Mouse (Mus musculus) kidney, postnatal 36 days (tissue): Measurements from ENCODE around the gene Hist1h4c.
"Not testable (repeated sequence)": the region's sequence is repeated elsewhere in the genome, so short reads cannot be mapped to it uniquely, and the experiment has no call there.

Experiments used
- DNase-seq, 2 experiments: peaks; one replicate each; pipeline ENCODE4 v3.0.0; 2021 to 2022; ENCODE audit warnings: mixed read lengths in 2 of 2

Gene Hist1h4c

DNA sequence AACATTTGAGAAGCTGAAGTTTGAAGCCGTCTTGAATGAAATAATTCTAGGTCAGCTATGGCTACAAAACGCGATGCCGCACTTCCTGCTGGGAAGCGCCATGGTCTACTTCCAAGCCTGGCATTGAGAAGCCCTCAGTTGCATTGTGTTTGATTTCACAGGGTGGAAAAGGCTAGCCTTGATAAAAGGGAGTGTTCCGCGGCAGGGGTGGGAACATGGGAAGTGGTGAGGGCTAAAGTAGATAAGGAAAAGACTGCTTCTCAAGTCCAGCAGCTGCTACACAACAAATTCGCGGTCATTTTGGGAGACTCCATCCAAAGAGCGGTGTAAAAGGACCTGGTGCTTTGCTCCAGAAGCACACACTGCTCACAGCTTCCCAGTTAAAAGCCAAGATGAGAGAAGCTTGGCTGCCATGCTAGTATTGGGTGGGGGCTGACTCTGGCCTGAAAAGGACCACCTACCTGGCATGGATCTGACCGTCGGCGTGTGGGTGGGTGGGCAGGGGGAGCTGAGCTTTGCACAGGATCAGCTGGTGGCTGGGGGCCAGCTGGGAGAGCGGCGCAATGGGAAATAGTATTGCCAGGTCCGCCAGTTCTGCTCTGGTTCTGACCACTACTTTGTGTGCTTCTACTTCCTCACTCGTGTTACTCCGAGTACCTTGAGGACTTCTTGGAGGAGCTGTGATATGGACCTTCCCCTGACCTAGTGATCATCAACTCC, 30.4 kb upstream of the Hist1h4c start:
- no peak for DNase-seq

DNA sequence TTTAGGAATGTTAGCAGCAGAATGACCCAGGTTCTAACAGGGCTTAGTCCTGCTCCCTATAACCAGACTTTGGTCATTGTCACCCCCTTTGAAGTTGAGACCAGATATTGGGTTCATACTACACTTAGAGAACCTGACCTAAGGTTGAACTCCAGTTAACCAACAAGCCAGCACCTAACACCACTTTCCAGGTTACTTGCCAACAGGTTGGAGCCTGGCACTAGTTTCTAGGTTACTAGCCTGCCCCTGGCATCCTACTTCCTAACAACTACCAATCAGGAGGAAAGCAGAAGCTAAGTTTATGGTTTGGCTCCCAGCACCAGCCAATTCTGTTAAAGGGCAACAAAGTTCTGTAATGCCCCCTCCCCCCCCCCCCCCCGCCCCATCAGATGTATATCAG, 27.0 kb upstream of the Hist1h4c start:
- no peak for DNase-seq

DNA sequence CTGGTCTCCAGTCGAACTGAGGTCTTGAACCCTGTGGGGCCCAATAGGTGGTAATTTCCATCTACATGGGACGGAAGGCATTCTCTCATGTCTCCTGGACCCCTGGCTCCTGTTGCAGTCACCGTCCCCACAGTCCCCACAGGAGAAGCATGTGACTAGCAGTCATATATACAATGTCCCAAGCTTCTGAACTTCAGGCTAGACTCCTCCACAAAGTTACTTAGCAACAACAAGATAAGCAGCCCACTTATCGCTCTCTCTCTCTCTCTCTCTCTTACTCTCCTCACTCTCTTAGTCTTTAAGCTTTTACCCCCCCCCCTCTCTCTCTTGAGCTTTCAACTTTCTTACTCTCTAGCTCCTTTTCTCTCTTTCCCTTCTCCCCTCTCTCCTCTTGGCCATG, 26.0 kb upstream of the Hist1h4c start:
- DNase-seq: no peak

DNA sequence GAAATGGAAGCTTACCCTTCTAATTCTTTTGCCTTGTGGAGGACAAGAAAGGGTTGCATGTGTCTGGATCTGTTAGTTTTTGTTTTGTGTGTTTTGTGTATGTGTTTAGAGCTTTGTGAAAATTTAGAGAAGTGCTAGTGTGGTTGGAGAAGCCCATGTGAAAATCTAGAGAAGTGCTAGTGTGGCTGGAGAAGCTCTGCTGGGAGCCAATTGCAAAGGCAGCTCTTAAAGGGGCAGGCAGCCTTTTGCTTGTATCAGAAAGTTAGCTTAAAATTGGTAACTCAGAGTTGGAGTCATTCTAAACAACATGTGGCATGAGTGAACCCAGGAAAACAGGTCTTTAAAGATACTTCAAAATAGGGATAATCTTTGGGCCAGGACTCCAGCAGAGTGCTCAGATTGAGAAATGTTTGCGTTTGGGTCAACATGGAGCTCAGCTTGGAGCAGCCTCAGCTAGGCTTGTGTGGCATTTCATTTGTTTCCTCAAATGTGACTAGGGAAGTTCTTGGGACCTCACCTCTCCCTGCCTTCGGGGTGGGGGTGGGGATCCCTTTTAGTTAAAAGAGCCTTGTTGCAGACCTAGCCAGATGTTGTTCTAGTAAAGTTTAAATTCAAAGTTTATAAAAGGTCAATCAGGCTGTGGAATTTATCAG, 19.5 kb upstream of the Hist1h4c start:
- not testable (repeated sequence) for DNase-seq

DNA sequence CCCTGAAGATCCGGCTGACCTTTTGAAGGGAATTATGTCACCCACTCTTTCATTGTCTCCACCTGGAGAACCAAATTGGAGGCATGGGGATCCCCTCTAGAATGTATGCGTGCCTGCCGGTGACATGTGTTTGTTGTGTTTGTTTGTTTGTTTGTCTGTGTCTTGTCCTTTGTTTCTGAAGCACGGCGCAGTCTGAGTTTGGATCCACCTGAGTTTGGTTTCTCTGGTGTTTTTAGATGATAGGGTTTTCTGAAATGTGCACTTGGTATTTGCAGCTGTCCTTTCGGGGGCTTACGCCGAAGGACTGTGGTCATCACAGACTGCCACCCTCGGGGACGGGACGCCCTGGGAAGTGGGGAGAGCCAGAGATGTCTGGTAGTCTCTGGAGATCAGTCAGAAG, 18.9 kb upstream of the Hist1h4c start:
- DNase-seq: no peak

DNA sequence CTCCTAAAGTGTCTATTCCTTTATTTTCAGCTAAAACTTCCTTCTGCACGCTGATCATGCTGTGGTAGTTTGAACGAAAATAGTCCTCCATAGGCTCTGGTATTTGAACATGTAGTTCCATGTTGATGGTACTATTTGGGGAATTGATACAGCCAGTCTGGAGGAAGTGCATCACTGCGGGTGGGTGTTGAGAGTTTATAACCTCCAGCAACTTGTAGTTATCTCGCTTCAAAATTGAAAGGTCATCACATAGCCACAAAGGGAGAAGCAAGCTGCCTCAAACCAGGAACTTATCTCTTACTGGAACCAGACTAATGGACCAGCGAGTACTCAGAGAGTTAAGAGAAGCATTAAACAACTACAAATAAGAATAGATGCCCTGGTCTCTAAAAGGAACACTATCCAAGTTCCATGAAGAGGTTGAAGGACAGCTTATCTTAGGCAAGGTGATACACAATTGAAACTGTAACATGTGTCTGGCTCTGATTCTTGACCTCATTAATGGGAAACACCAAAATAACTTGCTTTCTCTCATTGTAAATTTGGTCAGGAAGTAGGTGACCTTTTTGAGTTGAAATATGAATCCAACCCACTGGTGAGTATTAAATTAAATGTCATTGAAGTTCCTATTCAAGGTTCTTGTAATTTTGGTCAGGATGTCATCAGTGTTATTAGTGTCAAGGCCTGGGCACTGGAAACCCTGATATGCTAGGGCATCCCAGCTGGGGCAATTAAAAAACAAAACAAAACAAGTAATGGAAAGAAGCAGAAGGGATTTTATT, 18.2 kb upstream of the Hist1h4c start:
- DNase-seq: no peak

DNA sequence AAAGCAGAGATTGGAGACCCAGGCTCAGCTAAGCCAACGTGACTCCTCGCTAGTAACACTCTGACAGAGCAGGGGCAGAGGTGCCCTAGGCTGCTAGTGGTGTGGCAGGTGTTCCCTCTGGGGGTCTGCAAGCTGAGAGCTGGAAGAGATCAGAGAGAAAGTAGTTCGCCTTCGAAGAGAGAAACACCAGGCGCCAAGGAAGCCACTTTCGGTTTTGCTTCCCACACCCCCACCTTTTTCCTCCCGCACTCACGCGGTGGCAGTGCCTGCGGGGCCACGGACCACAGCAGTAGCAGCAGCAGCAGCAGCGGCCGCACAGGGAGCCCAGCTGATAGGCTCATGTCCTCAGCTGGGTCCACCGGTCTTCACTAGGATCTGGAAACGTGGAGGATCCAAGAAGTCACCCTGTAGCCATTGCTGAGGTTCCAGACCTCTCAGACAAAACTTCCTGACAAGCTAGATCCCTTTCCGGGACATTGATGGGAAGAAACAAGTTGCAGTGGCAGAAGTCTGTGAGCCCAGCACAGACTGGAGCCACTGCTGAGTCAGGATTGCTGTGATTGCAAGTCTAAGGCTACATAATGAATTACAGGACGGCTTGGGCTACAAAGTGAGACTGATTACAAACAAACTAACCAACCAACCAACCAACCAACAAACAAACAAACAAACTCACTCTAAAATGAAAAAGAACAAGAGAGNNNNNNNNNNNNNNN, 12.3 kb upstream of the Hist1h4c start, which contains the start of gene Hfe:
Gene Hfe (minus strand): TSS at position 481 of the 716 bp plus-strand sequence.
- peak; percentile 53 to 76 for DNase-seq

DNA sequence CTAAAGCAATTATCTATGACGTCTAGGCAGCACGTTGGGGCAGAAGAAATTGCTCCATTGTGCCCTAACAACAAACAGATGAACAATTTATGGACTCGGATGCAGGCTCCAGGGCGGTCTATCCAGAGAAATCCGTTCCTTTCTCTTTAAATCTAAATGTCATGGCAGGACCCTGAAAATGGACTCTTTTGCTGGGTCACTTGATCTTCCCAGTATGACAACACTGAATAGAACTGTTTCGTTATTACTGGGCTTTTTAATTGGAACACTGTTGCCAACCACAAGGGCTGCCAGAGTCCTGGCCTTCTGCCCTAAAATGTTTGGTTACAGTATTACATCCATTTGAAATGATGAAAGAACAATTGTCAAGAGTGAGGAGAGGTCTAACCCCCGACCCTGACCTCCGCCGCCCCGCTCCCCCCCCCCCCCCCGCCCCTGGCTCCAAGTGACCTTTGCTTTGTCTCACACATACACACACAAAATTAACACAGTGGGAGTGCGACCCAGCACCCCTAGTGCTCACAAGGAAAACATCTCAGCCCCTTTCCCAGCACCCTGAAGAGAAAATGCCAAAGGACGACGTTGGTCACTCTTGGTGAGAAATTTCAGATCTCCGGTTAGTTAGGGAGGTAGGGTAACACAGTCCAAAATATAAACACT, 11.6 kb upstream of the Hist1h4c start:
- DNase-seq: no peak

DNA sequence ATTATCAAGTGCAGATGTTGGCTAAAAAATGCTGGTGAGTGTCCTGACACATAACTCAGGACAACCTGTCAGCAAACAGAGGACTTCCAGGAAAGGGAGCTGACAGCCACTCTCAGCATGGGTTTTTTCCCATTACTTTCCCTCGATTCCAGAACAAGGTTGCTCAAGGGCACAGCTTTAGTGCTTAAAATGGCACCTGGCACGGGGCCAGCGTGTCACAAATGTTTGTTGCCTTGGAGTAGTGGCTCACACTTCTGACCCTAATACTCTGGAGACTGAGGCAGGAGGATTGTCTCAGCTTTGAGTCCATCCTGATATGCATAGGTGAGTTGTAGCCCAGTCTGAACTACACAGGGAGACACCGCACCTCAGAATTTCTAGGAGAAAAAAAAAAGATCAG, 10.4 kb upstream of the Hist1h4c start:
- peak in 1 of 2 experiments; percentile 37 for DNase-seq

DNA sequence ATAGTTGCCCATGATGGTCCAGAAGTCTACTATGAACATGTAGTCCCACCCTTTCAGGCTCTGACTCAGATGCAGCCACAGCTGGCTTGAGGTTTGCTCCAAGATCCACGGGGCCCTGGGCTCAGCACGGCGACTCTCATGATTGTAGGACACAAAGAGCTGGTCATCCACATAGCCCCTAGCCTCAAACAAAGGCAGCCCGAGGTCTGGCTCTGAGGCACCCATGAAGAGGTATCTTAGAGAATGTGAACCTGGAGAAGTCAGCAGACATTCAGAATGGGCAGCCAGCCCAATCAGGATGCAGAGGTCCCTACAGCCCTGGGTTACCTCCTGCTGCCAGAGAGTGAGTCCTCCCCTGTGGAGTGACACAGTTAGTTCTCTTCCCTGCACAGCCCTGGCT, 9.8 kb upstream of the Hist1h4c start:
- DNase-seq: no peak

DNA sequence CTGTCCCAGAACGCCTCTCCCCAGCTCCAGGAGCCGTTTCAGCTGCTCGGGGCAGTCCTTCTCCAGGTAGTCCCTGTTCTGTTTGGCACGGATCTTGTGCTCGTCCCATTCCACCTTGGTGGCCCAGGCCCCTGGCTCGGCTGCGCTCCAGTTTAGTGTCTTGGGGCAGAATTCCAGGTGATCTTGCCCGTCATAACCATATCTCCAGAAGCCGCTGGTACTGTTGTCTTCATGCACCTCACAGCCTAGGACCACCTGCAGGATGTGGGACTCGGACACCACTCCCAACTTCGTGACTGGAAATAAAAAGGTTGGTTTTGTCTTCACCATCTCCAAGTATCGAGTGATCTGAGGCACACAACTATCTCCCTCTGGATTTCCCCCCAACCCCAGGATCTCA, 8.5 kb upstream of the Hist1h4c start:
- DNase-seq: no peak

DNA sequence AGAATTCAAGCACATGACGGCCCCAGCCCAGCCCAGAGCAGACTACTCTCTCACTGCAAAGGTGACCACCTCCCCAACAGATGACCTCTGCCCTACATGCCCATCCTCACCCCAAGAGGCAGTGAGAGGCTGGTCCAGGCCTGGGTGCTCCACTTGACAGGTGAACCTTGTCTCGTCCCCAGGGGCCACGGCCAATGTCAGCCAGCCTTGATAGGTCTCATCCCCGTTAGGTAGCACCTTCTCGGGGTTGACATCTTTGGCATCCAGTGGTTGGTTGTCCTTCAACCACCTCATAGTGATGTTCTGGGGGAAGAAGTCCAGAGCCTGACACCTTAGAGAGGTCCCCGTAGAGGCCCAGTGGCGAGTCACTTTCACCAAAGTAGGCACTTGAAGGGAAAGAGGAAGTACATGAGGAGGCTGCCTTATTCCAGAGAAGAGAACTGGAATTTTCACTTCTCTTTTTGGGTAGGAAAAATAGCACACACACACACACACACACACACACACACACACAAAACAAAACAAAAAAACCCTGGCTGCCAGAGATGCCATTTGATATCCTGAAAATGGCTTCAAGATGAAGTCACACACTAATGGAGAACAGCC, 7.6 kb upstream of the Hist1h4c start:
- DNase-seq: no peak

DNA sequence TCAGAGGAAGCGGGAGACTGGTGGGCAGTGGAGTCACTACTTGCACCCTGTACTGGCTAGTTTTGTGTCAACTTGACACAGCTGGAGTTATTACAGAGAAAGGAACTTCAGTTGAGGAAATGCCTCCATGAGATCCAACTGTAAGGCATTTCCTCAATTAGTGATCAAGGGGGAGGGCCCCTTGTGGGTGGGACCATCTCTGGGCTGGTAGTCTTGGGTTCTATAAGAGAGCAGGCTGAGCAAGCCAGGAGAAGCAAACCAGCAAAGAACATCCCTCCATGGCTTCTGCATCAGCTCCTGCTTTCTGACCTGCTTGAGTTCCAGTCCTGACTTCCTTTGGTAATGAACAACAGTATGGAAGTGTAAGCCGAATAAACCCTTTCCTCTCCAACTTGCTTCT, 4.5 kb upstream of the Hist1h4c start:
- DNase-seq: not testable (repeated sequence)

DNA sequence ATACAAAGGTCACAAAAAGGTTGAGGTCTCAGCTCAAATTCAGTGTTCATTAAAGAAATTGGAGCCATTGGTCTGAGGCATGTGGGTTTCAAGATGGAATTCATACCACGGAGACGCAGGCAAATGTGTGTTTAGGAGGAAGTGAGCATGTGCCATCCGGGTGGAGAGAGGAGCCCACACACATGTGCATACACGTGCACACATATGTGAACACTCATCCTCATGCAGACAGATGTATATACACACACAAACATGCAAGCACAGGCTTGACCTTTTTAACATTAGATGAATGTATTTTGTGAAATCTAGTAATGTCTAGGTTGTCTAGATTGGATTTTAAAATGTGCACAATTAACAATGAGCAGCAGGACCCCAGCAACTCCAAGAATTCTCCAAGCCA, 4.0 kb upstream of the Hist1h4c start:
- DNase-seq: no peak

DNA sequence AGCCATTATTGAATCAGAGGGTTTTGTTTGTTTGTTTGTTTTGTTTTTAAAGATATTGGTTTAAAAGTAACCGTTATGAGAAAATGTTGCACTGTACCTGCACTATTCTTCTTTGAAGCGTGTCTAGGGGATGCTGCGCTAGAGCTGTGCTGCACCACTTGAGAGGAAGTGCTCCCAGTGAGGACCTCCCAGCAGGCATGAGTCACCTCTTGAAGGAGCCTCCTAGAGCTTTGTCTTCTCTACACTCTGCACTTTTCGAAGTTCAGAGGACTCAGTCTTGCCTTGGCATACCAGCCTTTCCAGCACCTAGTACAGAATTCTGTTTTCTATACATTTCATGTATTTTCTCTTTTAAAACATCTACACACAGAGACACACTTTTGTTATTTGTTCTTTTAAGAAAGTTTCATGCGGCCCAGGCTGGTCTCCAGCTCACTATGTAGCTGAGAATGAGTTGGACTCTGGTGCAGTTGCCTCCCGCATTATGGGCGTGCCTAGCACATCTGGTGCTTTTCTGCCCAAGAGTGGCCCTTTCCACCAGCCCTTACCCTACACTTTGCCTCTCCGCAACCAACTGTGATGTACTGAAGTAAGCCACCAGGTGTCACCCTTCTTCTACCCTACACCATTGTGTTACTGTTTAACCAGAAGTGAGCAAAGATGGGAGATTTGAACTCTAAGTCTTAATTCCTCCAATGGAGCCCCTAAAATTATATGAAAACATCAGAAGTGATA, 2.7 kb upstream of the Hist1h4c start:
- peak; percentile 79 to 84 for DNase-seq

DNA sequence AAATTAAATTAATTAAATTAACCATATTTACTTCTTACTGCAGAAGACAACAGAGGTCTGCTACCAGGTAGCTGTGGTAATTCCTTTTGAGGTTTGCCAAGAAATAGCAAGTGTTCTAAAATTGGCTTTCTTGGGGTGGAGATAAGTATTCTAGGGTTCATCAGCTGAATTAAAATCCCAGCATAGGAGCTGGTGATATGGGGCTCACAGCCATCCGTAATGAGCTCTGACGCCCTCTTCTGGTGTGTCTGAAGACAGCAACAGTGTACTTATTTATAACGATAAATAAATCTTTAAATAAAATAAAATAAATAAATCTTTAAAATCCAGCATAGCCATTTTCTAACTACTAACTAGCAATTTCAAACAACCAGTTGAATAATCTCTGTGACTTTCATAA, 1.5 kb upstream of the Hist1h4c start:
- DNase-seq: no peak

DNA sequence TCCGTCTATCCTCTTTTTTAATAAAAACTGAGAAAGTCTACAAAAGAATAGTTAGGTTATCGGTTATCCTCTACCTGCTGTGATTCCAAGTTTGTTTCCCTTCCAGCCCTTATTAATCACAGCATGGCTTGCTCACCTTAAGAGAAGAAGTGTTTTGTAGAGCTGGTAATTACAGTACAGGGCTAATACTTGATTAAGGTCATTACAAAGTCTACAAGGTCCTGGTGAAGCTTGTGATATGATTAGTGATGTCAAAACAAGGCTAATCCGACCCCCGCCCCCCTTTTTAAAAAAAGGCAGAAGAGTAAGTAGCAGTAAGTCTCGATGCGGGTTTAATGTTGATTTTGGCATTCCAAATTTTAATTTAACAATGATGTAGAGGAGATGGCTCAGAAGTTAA, 742 bp upstream of the Hist1h4c start:
- DNase-seq: no peak

DNA sequence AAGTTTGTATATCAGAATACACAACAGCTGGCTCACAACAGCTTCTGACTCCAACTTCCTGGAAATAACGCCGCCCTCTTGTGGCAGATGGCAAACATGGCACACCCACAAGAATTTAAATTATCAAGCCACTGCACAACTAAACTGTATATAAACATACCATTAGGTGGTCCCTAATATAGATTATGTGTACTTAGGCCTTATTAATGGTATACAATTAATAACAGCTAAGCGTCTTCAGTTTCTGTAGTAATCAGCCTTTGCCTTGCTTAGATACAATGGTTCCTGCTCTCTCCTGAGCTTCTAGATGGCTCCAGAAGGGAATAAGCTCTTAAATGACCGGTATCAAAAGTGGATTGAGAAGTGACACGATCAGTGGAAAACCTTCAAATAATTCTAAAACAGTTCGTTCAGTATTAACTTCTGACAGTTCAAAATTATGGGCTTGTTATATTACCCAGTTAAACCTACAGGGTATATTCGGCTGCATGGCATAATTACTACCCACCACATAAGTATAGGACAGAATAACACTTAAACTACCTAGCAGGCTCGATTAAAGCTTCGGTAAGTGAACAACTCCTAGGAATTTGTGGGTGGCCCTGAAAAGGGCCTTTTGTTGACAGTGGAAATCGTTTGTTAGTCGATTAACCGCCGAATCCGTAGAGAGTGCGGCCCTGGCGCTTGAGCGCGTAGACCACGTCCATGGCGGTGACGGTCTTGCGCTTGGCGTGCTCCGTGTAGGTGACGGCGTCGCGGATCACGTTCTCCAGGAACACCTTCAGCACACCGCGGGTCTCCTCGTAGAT, 559 bp downstream of the Hist1h4c start:
- DNase-seq: peak; percentile 52 to 75

DNA sequence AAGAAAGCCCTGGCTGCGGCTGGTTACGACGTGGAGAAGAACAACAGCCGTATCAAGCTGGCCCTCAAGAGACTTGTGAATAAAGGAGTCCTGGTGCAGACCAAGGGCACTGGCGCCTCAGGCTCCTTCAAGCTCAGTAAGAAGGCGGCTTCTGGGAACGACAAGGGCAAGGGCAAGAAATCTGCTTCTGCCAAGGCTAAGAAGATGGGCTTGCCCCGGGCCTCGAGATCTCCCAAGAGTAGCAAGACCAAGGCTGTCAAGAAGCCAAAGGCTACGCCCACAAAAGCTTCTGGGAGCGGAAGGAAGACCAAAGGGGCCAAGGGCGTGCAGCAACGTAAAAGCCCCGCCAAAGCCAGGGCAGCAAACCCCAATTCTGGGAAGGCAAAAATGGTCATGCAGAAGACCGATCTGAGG, 2.2 kb downstream of the Hist1h4c start:
- peak in 1 of 2 experiments; percentile 25 for DNase-seq

DNA sequence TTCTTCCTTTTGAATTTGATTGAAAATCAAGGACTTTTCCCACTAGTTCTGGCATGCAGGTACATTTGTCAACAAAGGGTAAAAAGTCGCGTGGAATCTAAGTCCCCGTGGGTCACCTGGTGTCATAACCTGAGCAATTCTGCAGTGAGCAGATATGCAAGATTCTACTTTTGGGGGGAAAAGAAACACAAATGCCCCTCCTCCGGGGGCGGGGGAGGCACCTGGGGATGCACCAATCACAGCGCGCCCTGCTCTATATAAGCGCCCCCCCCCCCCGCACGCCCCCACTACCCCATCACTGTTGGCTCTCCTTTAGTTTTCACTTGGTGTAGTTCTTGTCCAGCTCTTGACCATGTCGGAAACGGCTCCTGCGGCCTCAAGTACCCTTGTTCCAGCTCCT, 2.7 kb downstream of the Hist1h4c start, which contains the start of gene Hist1h1t:
Gene Hist1h1t (plus strand): TSS at position 301 of the 400 bp plus-strand sequence.
- DNase-seq: no peak
